Mouse (Mus musculus): ENCODE measurements around the gene Tshz2.
A peak's percentile ranks its signal among the peaks of the same experiment; 100 is the strongest.

Gene Tshz2

GRCm38 (mm10) chr2:170006829-170007228, 374.0 kb downstream of the Tshz2 start:
- no peak for DNase-seq (ENCODE audit: low spot score in 2 of 2)

- no peak for DNase-seq (ENCODE audit: low spot score in 2 of 2)
These were observed 374.7 kb downstream of the Tshz2 start for GRCm38 (mm10) chr2:170007426-170007958.

- no peak for DNase-seq (ENCODE audit: low spot score in 2 of 2)
These were observed 376.9 kb downstream of the Tshz2 start for GRCm38 (mm10) chr2:170009729-170010128.

- DNase-seq (ENCODE audit: low spot score in 2 of 2), result no peak
These were observed 379.0 kb downstream of the Tshz2 start for GRCm38 (mm10) chr2:170011858-170012257.

GRCm38 (mm10) chr2:170017302-170017701, 384.5 kb downstream of the Tshz2 start:
- DNase-seq (ENCODE audit: low spot score in 2 of 2), result no peak

GRCm38 (mm10) chr2:170017926-170018325, 385.1 kb downstream of the Tshz2 start:
- no peak for DNase-seq (ENCODE audit: low spot score in 2 of 2)

GRCm38 (mm10) chr2:170022953-170023352, 390.1 kb downstream of the Tshz2 start:
- DNase-seq (ENCODE audit: low spot score in 2 of 2), result no peak

- DNase-seq (ENCODE audit: low spot score in 2 of 2), result no peak
These were observed 390.9 kb downstream of the Tshz2 start for GRCm38 (mm10) chr2:170023741-170024140.

GRCm38 (mm10) chr2:170024939-170025338, 392.1 kb downstream of the Tshz2 start:
- DNase-seq (ENCODE audit: low spot score in 2 of 2), result peak in 1 of 2 experiments; percentile 23

GRCm38 (mm10) chr2:170025896-170026295, 393.1 kb downstream of the Tshz2 start:
- no peak for DNase-seq (ENCODE audit: low spot score in 2 of 2)

GRCm38 (mm10) chr2:170027837-170028236, 395.0 kb downstream of the Tshz2 start:
- DNase-seq (ENCODE audit: low spot score in 2 of 2), result no peak

- DNase-seq (ENCODE audit: low spot score in 2 of 2), result no peak
These were observed 395.9 kb downstream of the Tshz2 start for GRCm38 (mm10) chr2:170028488-170029303.

GRCm38 (mm10) chr2:170029304-170029856, 396.6 kb downstream of the Tshz2 start:
- DNase-seq (ENCODE audit: low spot score in 2 of 2), result no peak

- no peak for DNase-seq (ENCODE audit: low spot score in 2 of 2)
These were observed 398.4 kb downstream of the Tshz2 start for GRCm38 (mm10) chr2:170031226-170031625.

GRCm38 (mm10) chr2:170031872-170032271, 399.1 kb downstream of the Tshz2 start:
- no peak for DNase-seq (ENCODE audit: low spot score in 2 of 2)

GRCm38 (mm10) chr2:170033219-170033618, 400.4 kb downstream of the Tshz2 start:
- DNase-seq (ENCODE audit: low spot score in 2 of 2), result no peak

GRCm38 (mm10) chr2:170034794-170035193, 402.0 kb downstream of the Tshz2 start:
- DNase-seq (ENCODE audit: low spot score in 2 of 2), result no peak

GRCm38 (mm10) chr2:170036791-170037241, 404.0 kb downstream of the Tshz2 start:
- DNase-seq (ENCODE audit: low spot score in 2 of 2), result no peak

- DNase-seq (ENCODE audit: low spot score in 2 of 2), result no peak
These were observed 404.5 kb downstream of the Tshz2 start for GRCm38 (mm10) chr2:170037346-170037745.

- no peak for DNase-seq (ENCODE audit: low spot score in 2 of 2)
These were observed 407.0 kb downstream of the Tshz2 start for GRCm38 (mm10) chr2:170039772-170040171.

GRCm38 (mm10) chr2:170041101-170041500, 408.3 kb downstream of the Tshz2 start:
- DNase-seq (ENCODE audit: low spot score in 2 of 2), result no peak

GRCm38 (mm10) chr2:170042471-170043213, 409.8 kb downstream of the Tshz2 start:
- no peak for DNase-seq (ENCODE audit: low spot score in 2 of 2)

Measured in spleen, postnatal 36 days (tissue).